Mouse (Mus musculus) stomach, embryonic 14.5 days (tissue): Measurements from ENCODE around the gene Mpped2. TPM values are rescaled to one million over a fixed set of nuclear protein-coding genes. Genes with fewer than 3 reads are reported as not detected.

Experiments used
- ATAC-seq: fragments of 200-750 bp; cut with Nextera tagmentation; 2 replicates; pipeline ENCODE4 v1.8.0; 2017; ENCODE audit warnings: low read depth, moderate TSS enrichment; ENCODE audit not compliant: insufficient number of reproducible peaks, insufficient read depth, low FRiP score
- H3K27ac ChIP-seq: fragments of 300-500 bp; sonication (generic); 2 replicates; pipeline ENCODE4 v1.5.1; 2014; ENCODE audit warnings: mild to moderate bottlenecking, low read length, moderate library complexity, mixed read lengths
- H3K27me3 ChIP-seq: fragments of 300-500 bp; sonication (generic); 2 replicates; pipeline ENCODE4 v1.6.1; 2014; ENCODE audit warnings: low read length, control low read depth, mixed read lengths; ENCODE audit not compliant: control insufficient read depth, insufficient read depth
- H3K36me3 ChIP-seq: fragments of 300-500 bp; sonication (generic); 2 replicates; pipeline ENCODE4 v1.6.1; 2014; ENCODE audit warnings: mild to moderate bottlenecking, control low read depth, low read length, moderate library complexity, mixed read lengths; ENCODE audit not compliant: control insufficient read depth, insufficient read depth
- H3K4me1 ChIP-seq: fragments of 300-500 bp; sonication (generic); 2 replicates; pipeline ENCODE4 v1.6.1; 2014; ENCODE audit warnings: low read length, control low read depth, mixed read lengths; ENCODE audit not compliant: control insufficient read depth, insufficient read depth
- H3K4me2 ChIP-seq: fragments of 300-500 bp; sonication (generic); replicated peaks from 2 replicates; pipeline ENCODE4 v1.6.1; 2014; ENCODE audit warnings: low read depth, low read length, control low read depth
- H3K4me3 ChIP-seq: fragments of 300-500 bp; sonication (generic); 2 replicates; pipeline ENCODE4 v1.5.1; 2014; ENCODE audit warnings: low read depth, low read length, control low read depth
- H3K9ac ChIP-seq: fragments of 300-500 bp; sonication (generic); replicated peaks from 2 replicates; pipeline ENCODE4 v1.6.1; 2014; ENCODE audit warnings: low read depth, mild to moderate bottlenecking, control low read depth, low read length, moderate library complexity, mixed read lengths
- H3K9me3 ChIP-seq: fragments of 300-500 bp; sonication (generic); 2 replicates; pipeline ENCODE4 v1.6.1; 2016; ENCODE audit warnings: low read depth, low read length, control low read depth; ENCODE audit not compliant: control insufficient read depth
- WGBS: fragments of 180-500 bp; shearing (Covaris S2); extraction: QIAGEN DNeasy Blood & Tissue Kit; methylation state at CpG from one replicate; pipeline ENCODE4 v1.1.7; 2014; 5-methylcytosine and 5-hydroxymethylcytosine counted together
- polyA plus RNA-seq: library from polyadenylated mRNA; unstranded; fragments of >200 nt; fragmentation: Nextera tagmentation; extraction: Ambion mirVana; gene quantifications from 2 replicates; pipeline ENCODE4 v1.2.1, GENCODE M21; 2014

Gene Mpped2
- polyA plus RNA-seq, 1 experiment from 2014 or later: 52.9 TPM

GRCm38 (mm10) chr2:106835321-106835720 lies 142.3 kb downstream of the Mpped2 start:
- no peak overlapping the region for H3K9ac ChIP-seq
- H3K27me3 ChIP-seq: no peaks in the 10 kb centered on the region
- no peak overlapping the region for H3K4me2 ChIP-seq
- no peak for ATAC-seq
- H3K4me3 ChIP-seq: no peak overlapping the region
- 89% methylated on average over 8 of the region's 8 CpGs for WGBS
- no peaks in the 10 kb centered on the region for H3K9me3 ChIP-seq
- H3K27ac ChIP-seq: no peak overlapping the region
- no peaks in the 10 kb centered on the region for H3K36me3 ChIP-seq
- peaks cover 5% of the 10 kb centered on the region; the same call in 1 of the 2 replicates for H3K4me1 ChIP-seq

- 69% methylated on average over 4 of the region's 4 CpGs for WGBS
- Histone ChIP-seq H3K27ac (no peak overlapping the region), H3K27me3 (no peaks in the 10 kb centered on the region), H3K4me1 (peaks cover 5% of the 10 kb centered on the region; the same call in 1 of the 2 replicates), H3K4me2 (no peak overlapping the region), H3K9me3 (no peaks in the 10 kb centered on the region), H3K9ac (no peak overlapping the region), H3K36me3 (no peaks in the 10 kb centered on the region), H3K4me3 (no peak overlapping the region)
- no peak for ATAC-seq
Observed at GRCm38 (mm10) chr2:106837241-106837640, 144.2 kb downstream of the Mpped2 start.

- no peaks in the 10 kb centered on the region for H3K36me3 ChIP-seq
- H3K4me3 ChIP-seq: no peak overlapping the region
- H3K27me3 ChIP-seq: no peaks in the 10 kb centered on the region
- no peaks in the 10 kb centered on the region for H3K9me3 ChIP-seq
- WGBS: 48% methylated on average over 9 of the region's 9 CpGs
- H3K9ac ChIP-seq: no peak overlapping the region
- peak overlapping the region; percentile 66; the same call in 1 of the 2 replicates for H3K27ac ChIP-seq
- peak; percentile 21; the same call in 1 of the 2 replicates for ATAC-seq
- H3K4me1 ChIP-seq: peaks cover 17% of the 10 kb centered on the region
- H3K4me2 ChIP-seq: 0 out of 2 replicates have a peak overlapping the region, but pooled peaks have one; percentile 23
Observed at GRCm38 (mm10) chr2:106844147-106844546, 151.1 kb downstream of the Mpped2 start.

- H3K4me1 ChIP-seq: peaks cover 17% of the 10 kb centered on the region
- H3K27ac ChIP-seq: peak overlapping the region; percentile 66
- H3K36me3 ChIP-seq: no peaks in the 10 kb centered on the region
- 27% methylated on average over 10 of the region's 10 CpGs for WGBS
- H3K4me2 ChIP-seq: peak overlapping the region; percentile 23; the same call in 1 of the 2 replicates
- peak; percentile 67; the same call in 1 of the 2 replicates for ATAC-seq
- no peak overlapping the region for H3K9ac ChIP-seq
- no peak overlapping the region for H3K4me3 ChIP-seq
- H3K27me3 ChIP-seq: no peaks in the 10 kb centered on the region
- H3K9me3 ChIP-seq: no peaks in the 10 kb centered on the region
Observed at GRCm38 (mm10) chr2:106844766-106845678, 152.0 kb downstream of the Mpped2 start.

- no peak overlapping the region for H3K27ac ChIP-seq
Observed at GRCm38 (mm10) chr2:106846511-106846910, 153.4 kb downstream of the Mpped2 start.

GRCm38 (mm10) chr2:106849389-106849788 lies 156.3 kb downstream of the Mpped2 start:
- no peaks in the 10 kb centered on the region for H3K36me3 ChIP-seq
- H3K4me1 ChIP-seq: peaks cover 12% of the 10 kb centered on the region
- no peak overlapping the region for H3K27ac ChIP-seq
- no peaks in the 10 kb centered on the region for H3K9me3 ChIP-seq
- WGBS: 72% methylated on average over 9 of the region's 9 CpGs
- H3K4me3 ChIP-seq: no peak overlapping the region
- no peak overlapping the region for H3K9ac ChIP-seq
- no peak for ATAC-seq
- no peak overlapping the region for H3K4me2 ChIP-seq
- no peaks in the 10 kb centered on the region for H3K27me3 ChIP-seq

More at GRCm38 (mm10) chr2:106846511-106846910, 153.4 kb downstream of the Mpped2 start:
- 44% methylated on average over 4 of the region's 4 CpGs for WGBS
- Histone ChIP-seq H3K4me1 (peaks cover 17% of the 10 kb centered on the region), H3K27me3 (no peaks in the 10 kb centered on the region), H3K9ac (no peak overlapping the region), H3K4me3 (no peak overlapping the region), H3K4me2 (no peak overlapping the region), H3K36me3 (no peaks in the 10 kb centered on the region), H3K9me3 (no peaks in the 10 kb centered on the region)
- no peak for ATAC-seq

- H3K27ac ChIP-seq: no peak overlapping the region
- H3K36me3 ChIP-seq: no peaks in the 10 kb centered on the region
- no peak overlapping the region for H3K4me3 ChIP-seq
- no peak for ATAC-seq
- peaks cover 19% of the 10 kb centered on the region for H3K4me1 ChIP-seq
- 65% methylated on average over 8 of the region's 8 CpGs for WGBS
- H3K27me3 ChIP-seq: no peaks in the 10 kb centered on the region
- H3K9me3 ChIP-seq: no peaks in the 10 kb centered on the region
- no peak overlapping the region for H3K9ac ChIP-seq
- no peak overlapping the region for H3K4me2 ChIP-seq
Observed at GRCm38 (mm10) chr2:106851515-106851914, 158.4 kb downstream of the Mpped2 start.

GRCm38 (mm10) chr2:106854213-106854612 lies 161.1 kb downstream of the Mpped2 start:
- Histone ChIP-seq H3K4me1 (peaks cover 35% of the 10 kb centered on the region), H3K9ac (no peak overlapping the region), H3K36me3 (no peaks in the 10 kb centered on the region), H3K4me3 (no peak overlapping the region), H3K27ac (no peak overlapping the region), H3K4me2 (no peak overlapping the region), H3K27me3 (no peaks in the 10 kb centered on the region), H3K9me3 (no peaks in the 10 kb centered on the region)
- 52% methylated on average over 4 of the region's 4 CpGs for WGBS
- ATAC-seq: no peak
